11 mouse cellular contexts compared by ENCODE assay signal in genomic region chr16:18608226-18608625, GRCm38 (mm10). TPM values are rescaled to one million over a fixed set of nuclear protein-coding genes. Genes with fewer than 3 reads are reported as not detected.
DNase-seq lines count a peak whose midpoint lies in the region; ATAC-seq and TF ChIP-seq lines count a peak whose summit lies in the region.
"Had no signal": no experiment of that assay in that cellular context is flagged by ENCODE, and none has a peak within 500 bp of the region (broad histone marks: within the 10 kb centered on the region; RNA-seq: fewer than 3 reads in every experiment).

No protein-coding gene starts in this region.

- ATAC-seq in liver, embryonic 12.5 days, result no peak
- ATAC-seq in liver, postnatal 0 days, result no peak
- no peak for ATAC-seq in embryonic facial prominence, embryonic 12.5 days (ENCODE audit: insufficient number of reproducible peaks, insufficient read depth, low FRiP score, low TSS enrichment)
- peak; percentile 27 for ATAC-seq in limb, embryonic 14.5 days (ENCODE audit: low FRiP score, low read depth)
- ATAC-seq: activated CD4-positive, CD25-positive, alpha-beta regulatory T cell, adult 4 months had no signal

- no peak for TF ChIP-seq EP300 in liver, postnatal 0 days (IDR thresholded peaks at IDR 0.05; ENCODE audit: low read depth)

- no peak for TF ChIP-seq POLR2A in limb, embryonic 14.5 days (IDR thresholded peaks at IDR 0.05; ENCODE audit: borderline replicate concordance, extremely low read depth, insufficient read depth, insufficient read length)

- DNase-seq in cerebellum, postnatal 14 days, result peak; percentile 35 to 58
- no peak for DNase-seq in cerebellum, postnatal 25 days
- DNase-seq in liver, postnatal 0 days, result no peak
- peak; percentile 55 for DNase-seq in limb, embryonic 14.5 days (ENCODE audit: low spot score)
- no peak for DNase-seq in layer of hippocampus, adult 2 months (ENCODE audit: low spot score in 2 of 2)
- DNase-seq in testis, postnatal 14 days (ENCODE audit: low spot score), result no peak
- DNase-seq: cerebellum, adult 18-20 months had no signal

- H3K4me3 ChIP-seq in liver, embryonic 12.5 days, result no peak overlapping the region
- no peak overlapping the region for H3K4me3 ChIP-seq in liver, postnatal 0 days (ENCODE audit: low read depth, low read length)
- H3K4me3 ChIP-seq in embryonic facial prominence, embryonic 12.5 days, result 0 out of 2 replicates have a peak overlapping the region, but pooled peaks have one; percentile 4
- no peak overlapping the region for H3K4me3 ChIP-seq in limb, embryonic 14.5 days (replicated peaks; ENCODE audit: low read length)
- H3K4me3 ChIP-seq in layer of hippocampus, adult 2 months, result no peak overlapping the region

- WGBS in liver, embryonic 12.5 days (ENCODE audit: insufficient replicate concordance), result 19% methylated on average over 11 of the region's 11 CpGs
- 23% methylated on average over 10 of the region's 11 CpGs for WGBS in liver, postnatal 0 days (ENCODE audit: insufficient replicate concordance)
- WGBS in embryonic facial prominence, embryonic 12.5 days, result 7% methylated on average over 11 of the region's 11 CpGs
- 12% methylated on average over 11 of the region's 11 CpGs for WGBS in limb, embryonic 14.5 days

- peaks cover 79% of the 10 kb centered on the region for H3K27me3 ChIP-seq in liver, embryonic 12.5 days (replicated peaks)
- 0 out of 2 replicates have a peak, but pooled peaks cover 17% of the 10 kb centered on the region for H3K27me3 ChIP-seq in liver, postnatal 0 days (ENCODE audit: insufficient read depth, low read length)
- H3K27me3 ChIP-seq in embryonic facial prominence, embryonic 12.5 days, result 0 out of 2 replicates have a peak, but pooled peaks cover 14% of the 10 kb centered on the region
- no peaks in the 10 kb centered on the region; the same call in 1 of the 2 replicates for H3K27me3 ChIP-seq in limb, embryonic 14.5 days (ENCODE audit: control insufficient read depth, insufficient read depth, low read length)

- no peak for TF ChIP-seq CTCF in liver, postnatal 0 days (IDR thresholded peaks at IDR 0.05; ENCODE audit: low read depth)
- TF ChIP-seq CTCF in layer of hippocampus, adult 2 months (conservative IDR thresholded peaks at IDR 0.05), result no peak

- no peak overlapping the region for H3K9ac ChIP-seq in liver, embryonic 12.5 days
- no peak overlapping the region for H3K9ac ChIP-seq in liver, postnatal 0 days (replicated peaks)
- no peak overlapping the region for H3K9ac ChIP-seq in embryonic facial prominence, embryonic 12.5 days
- H3K9ac ChIP-seq in limb, embryonic 14.5 days (ENCODE audit: low read depth, low read length, severe bottlenecking), result no peak overlapping the region

- 0 out of 2 replicates have a peak, but pooled peaks cover 3% of the 10 kb centered on the region for H3K4me1 ChIP-seq in liver, embryonic 12.5 days
- 0 out of 2 replicates have a peak, but pooled peaks cover 2% of the 10 kb centered on the region for H3K4me1 ChIP-seq in liver, postnatal 0 days (ENCODE audit: insufficient read depth)
- peaks cover 23% of the 10 kb centered on the region for H3K4me1 ChIP-seq in embryonic facial prominence, embryonic 12.5 days
- H3K4me1 ChIP-seq in limb, embryonic 14.5 days (ENCODE audit: control insufficient read depth, insufficient read depth, low read length), result peaks cover 13% of the 10 kb centered on the region; the same call in 1 of the 2 replicates

- H3K4me2 ChIP-seq in liver, embryonic 12.5 days, result peak overlapping the region; percentile 1; the same call in 1 of the 2 replicates
- H3K4me2 ChIP-seq in liver, postnatal 0 days (ENCODE audit: low read depth, low read length), result no peak overlapping the region
- peak overlapping the region; percentile 41 for H3K4me2 ChIP-seq in embryonic facial prominence, embryonic 12.5 days (replicated peaks)
- no peak overlapping the region for H3K4me2 ChIP-seq in limb, embryonic 14.5 days (replicated peaks; ENCODE audit: low read depth, low read length, severe bottlenecking)

- no peak overlapping the region for H3K27ac ChIP-seq in liver, embryonic 12.5 days
- no peak overlapping the region for H3K27ac ChIP-seq in liver, postnatal 0 days (ENCODE audit: low read depth)
- no peak overlapping the region for H3K27ac ChIP-seq in embryonic facial prominence, embryonic 12.5 days
- no peak overlapping the region for H3K27ac ChIP-seq in limb, embryonic 14.5 days (replicated peaks; ENCODE audit: low read depth, low read length)
- H3K27ac ChIP-seq in layer of hippocampus, adult 2 months, result no peak overlapping the region
- H3K27ac ChIP-seq: macrophage had no signal

- no peaks in the 10 kb centered on the region for H3K36me3 ChIP-seq in liver, embryonic 12.5 days
- H3K36me3 ChIP-seq in liver, postnatal 0 days (replicated peaks; ENCODE audit: insufficient read depth, low read length), result no peaks in the 10 kb centered on the region
- H3K36me3 ChIP-seq in embryonic facial prominence, embryonic 12.5 days, result no peaks in the 10 kb centered on the region
- H3K36me3 ChIP-seq in limb, embryonic 14.5 days (ENCODE audit: control insufficient read depth, insufficient read depth, low read length), result no peaks in the 10 kb centered on the region

- H3K9me3 ChIP-seq in liver, embryonic 12.5 days (replicated peaks), result no peaks in the 10 kb centered on the region
- no peaks in the 10 kb centered on the region for H3K9me3 ChIP-seq in liver, postnatal 0 days (ENCODE audit: low read length)
- H3K9me3 ChIP-seq in embryonic facial prominence, embryonic 12.5 days, result no peaks in the 10 kb centered on the region
- no peaks in the 10 kb centered on the region for H3K9me3 ChIP-seq in limb, embryonic 14.5 days (ENCODE audit: control insufficient read depth, low read length)

RNA-seq across cellular contexts. Expression of gene Gp1bb, which starts 14.0 kb away (rescaled TPM):
- 40.8 and 44.2 TPM in 2 replicates for polyA plus RNA-seq in liver, embryonic 12.5 days (2016; fragmentation: Nextera tagmentation; extraction: Ambion mirVana)
- polyA plus RNA-seq in liver, postnatal 0 days (2015; fragmentation: Nextera tagmentation; extraction: Ambion mirVana), result 55.8 and 56.5 TPM in 2 replicates
- polyA plus RNA-seq in embryonic facial prominence, embryonic 12.5 days (2016; fragmentation: Nextera tagmentation; extraction: Ambion mirVana), result 4.3 and 4.7 TPM in 2 replicates
- 3.0 and 4.5 TPM in 2 replicates for polyA plus RNA-seq in limb, embryonic 14.5 days (2012; rRNA removed)
- polyA plus RNA-seq in limb, embryonic 14.5 days (2014; fragmentation: Nextera tagmentation; extraction: Ambion mirVana), result 3.7 and 4.3 TPM in 2 replicates
- total RNA-seq in layer of hippocampus, adult 2 months (2021), result 1 to 10 TPM; 1.0 to 1.4 TPM
- polyA plus RNA-seq: activated CD4-positive, CD25-positive, alpha-beta regulatory T cell, adult 4 months had no signal

RNA-seq across cellular contexts. Expression of gene Tbx1, which starts 17.8 kb away (rescaled TPM):
- polyA plus RNA-seq in liver, embryonic 12.5 days (2016; fragmentation: Nextera tagmentation; extraction: Ambion mirVana), result 0.08 TPM in 1 of 2 replicates, not detected in the other
- polyA plus RNA-seq in liver, postnatal 0 days (2015; fragmentation: Nextera tagmentation; extraction: Ambion mirVana), result 0.40 TPM in 1 of 2 replicates, not detected in the other
- 19.6 and 21.9 TPM in 2 replicates for polyA plus RNA-seq in embryonic facial prominence, embryonic 12.5 days (2016; fragmentation: Nextera tagmentation; extraction: Ambion mirVana)
- 12.1 and 16.0 TPM in 2 replicates for polyA plus RNA-seq in limb, embryonic 14.5 days (2012; rRNA removed)
- polyA plus RNA-seq in limb, embryonic 14.5 days (2014; fragmentation: Nextera tagmentation; extraction: Ambion mirVana), result 8.0 and 8.7 TPM in 2 replicates
- 1 to 10 TPM; 1.4 to 1.5 TPM for total RNA-seq in layer of hippocampus, adult 2 months (2021)
- polyA plus RNA-seq: activated CD4-positive, CD25-positive, alpha-beta regulatory T cell, adult 4 months; macrophage had no signal

RNA-seq across cellular contexts. Expression of gene Gm49601, which starts 18.0 kb away (rescaled TPM):
- polyA plus RNA-seq in liver, embryonic 12.5 days (2016; fragmentation: Nextera tagmentation; extraction: Ambion mirVana), result 0.31 and 0.61 TPM in 2 replicates
- polyA plus RNA-seq in liver, postnatal 0 days (2015; fragmentation: Nextera tagmentation; extraction: Ambion mirVana), result 0.32 TPM in 1 of 2 replicates, not detected in the other
- 8.1 and 10.4 TPM in 2 replicates for polyA plus RNA-seq in embryonic facial prominence, embryonic 12.5 days (2016; fragmentation: Nextera tagmentation; extraction: Ambion mirVana)
- 34.5 and 42.9 TPM in 2 replicates for polyA plus RNA-seq in limb, embryonic 14.5 days (2012; rRNA removed)
- polyA plus RNA-seq in limb, embryonic 14.5 days (2014; fragmentation: Nextera tagmentation; extraction: Ambion mirVana), result 1.9 and 2.7 TPM in 2 replicates
- 100 to 1,000 TPM; 207 to 223 TPM for total RNA-seq in layer of hippocampus, adult 2 months (2021)
- polyA plus RNA-seq: activated CD4-positive, CD25-positive, alpha-beta regulatory T cell, adult 4 months; macrophage had no signal

RNA-seq across cellular contexts. Expression of gene Sept5, which starts 21.5 kb away (rescaled TPM):
- polyA plus RNA-seq in liver, embryonic 12.5 days (2016; fragmentation: Nextera tagmentation; extraction: Ambion mirVana), result 2.6 and 2.8 TPM in 2 replicates
- polyA plus RNA-seq in liver, postnatal 0 days (2015; fragmentation: Nextera tagmentation; extraction: Ambion mirVana), result 3.0 and 3.2 TPM in 2 replicates
- 45.5 and 47.2 TPM in 2 replicates for polyA plus RNA-seq in embryonic facial prominence, embryonic 12.5 days (2016; fragmentation: Nextera tagmentation; extraction: Ambion mirVana)
- 94.5 and 97.4 TPM in 2 replicates for polyA plus RNA-seq in limb, embryonic 14.5 days (2012; rRNA removed)
- polyA plus RNA-seq in limb, embryonic 14.5 days (2014; fragmentation: Nextera tagmentation; extraction: Ambion mirVana), result 43.4 and 44.0 TPM in 2 replicates
- 100 to 1,000 TPM; 560 to 619 TPM for total RNA-seq in layer of hippocampus, adult 2 months (2021)

Comparison
In these comparisons a context has a peak if more than half of its experiments do, and no peak if none do; other contexts are left out.
1. DNase-seq: peak in cerebellum, postnatal 14 days (2 of 2) and limb, embryonic 14.5 days (single experiment); none in cerebellum, postnatal 25 days (0 of 2), liver, postnatal 0 days (single experiment), layer of hippocampus, adult 2 months (0 of 2) and testis, postnatal 14 days (single experiment).
2. H3K4me2 ChIP-seq: peak in liver, embryonic 12.5 days (single experiment) and embryonic facial prominence, embryonic 12.5 days (single experiment); none in liver, postnatal 0 days (single experiment) and limb, embryonic 14.5 days (single experiment).